Comparison of ENCODE assay signal across 14 mouse cellular contexts in the genomic region with DNA sequence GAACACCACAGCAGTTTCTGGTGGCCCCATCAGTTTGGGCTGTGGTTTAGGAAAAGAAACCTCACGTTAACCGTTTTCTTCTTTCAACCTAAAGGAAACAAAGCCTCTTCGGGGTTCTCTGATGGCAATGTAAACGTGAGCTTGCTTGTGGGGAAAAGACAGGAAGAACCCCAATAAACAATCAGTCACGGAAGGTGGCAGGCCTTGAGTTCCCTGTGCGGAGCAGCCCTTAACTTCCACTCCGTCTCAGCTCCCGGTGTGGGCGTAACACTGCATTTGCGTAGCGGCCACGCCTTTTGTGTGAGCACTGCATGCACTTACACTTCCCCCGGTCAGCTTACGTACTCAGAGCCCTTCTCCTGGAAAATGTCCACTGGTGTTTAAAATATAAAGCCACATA. TPM values are rescaled to one million over a fixed set of nuclear protein-coding genes. Genes with fewer than 3 reads are reported as not detected.
DNase-seq lines count a peak whose midpoint lies in the region; ATAC-seq lines count a peak whose summit lies in the region.
"Had no signal": no experiment of that assay in that cellular context is flagged by ENCODE, and none has a peak within 500 bp of the region (broad histone marks: within the 10 kb centered on the region; RNA-seq: fewer than 3 reads in every experiment).

No protein-coding gene starts in this region.

- no peaks in the 10 kb centered on the region for H3K27me3 ChIP-seq in megakaryocyte, embryonic 14.5 days (replicated peaks)
- H3K27me3 ChIP-seq in midbrain, embryonic 10.5 days (ENCODE audit: low read depth, poor library complexity, severe bottlenecking) = no peaks in the 10 kb centered on the region
- H3K27me3 ChIP-seq in neural tube, embryonic 15.5 days (replicated peaks) = no peaks in the 10 kb centered on the region
- H3K27me3 ChIP-seq: heart, embryonic 15.5 days; stomach, embryonic 15.5 days had no signal

- no peak overlapping the region for H3K9ac ChIP-seq in neural tube, embryonic 15.5 days (replicated peaks)
- H3K9ac ChIP-seq: heart, embryonic 15.5 days; stomach, embryonic 15.5 days had no signal

- ATAC-seq in granulocyte monocyte progenitor cell, adult 5-6 weeks (replicated peaks; ENCODE audit: poor library complexity, severe bottlenecking) = peak; percentile 83
- ATAC-seq in neural tube, embryonic 15.5 days (ENCODE audit: low FRiP score) = no peak
- ATAC-seq: intestine, embryonic 16.5 days had no signal

- H3K9me3 ChIP-seq in megakaryocyte, embryonic 14.5 days = peaks cover 5% of the 10 kb centered on the region
- H3K9me3 ChIP-seq in midbrain, embryonic 10.5 days (replicated peaks) = no peaks in the 10 kb centered on the region
- no peaks in the 10 kb centered on the region for H3K9me3 ChIP-seq in neural tube, embryonic 15.5 days (replicated peaks)
- H3K9me3 ChIP-seq: forebrain, embryonic 10.5 days; heart, embryonic 15.5 days; stomach, embryonic 15.5 days had no signal

- peak; percentile 14 for DNase-seq in lung, postnatal 36 days
- DNase-seq in lung, postnatal 4 days = no peak
- peak; percentile 62 for DNase-seq in thymus, postnatal 25 days
- DNase-seq in layer of hippocampus, adult 11-12 months (ENCODE audit: low spot score) = no peak
- no peak for DNase-seq in midbrain, embryonic 10.5 days (ENCODE audit: low spot score)
- DNase-seq: gastrocnemius, postnatal 10 days; left cerebral cortex, postnatal 4 days had no signal

- H3K4me3 ChIP-seq in megakaryocyte, embryonic 14.5 days (replicated peaks) = peak overlapping the region; percentile 89
- H3K4me3 ChIP-seq in midbrain, embryonic 10.5 days = no peak overlapping the region
- H3K4me3 ChIP-seq in neural tube, embryonic 15.5 days (replicated peaks) = no peak overlapping the region
- H3K4me3 ChIP-seq: forebrain, embryonic 10.5 days; heart, embryonic 15.5 days; stomach, embryonic 15.5 days had no signal

- WGBS in midbrain, embryonic 10.5 days = 63% methylated on average over 14 of the region's 14 CpGs
- WGBS in neural tube, embryonic 15.5 days = 40% methylated on average over 14 of the region's 14 CpGs

- peaks cover 27% of the 10 kb centered on the region for H3K36me3 ChIP-seq in megakaryocyte, embryonic 14.5 days (replicated peaks; ENCODE audit: low read length)
- peaks cover 65% of the 10 kb centered on the region for H3K36me3 ChIP-seq in midbrain, embryonic 10.5 days
- peaks cover 8% of the 10 kb centered on the region; the same call in 1 of the 2 replicates for H3K36me3 ChIP-seq in neural tube, embryonic 15.5 days

- no peak overlapping the region for H3K4me2 ChIP-seq in neural tube, embryonic 15.5 days
- H3K4me2 ChIP-seq: heart, embryonic 15.5 days; stomach, embryonic 15.5 days had no signal

- H3K27ac ChIP-seq in midbrain, embryonic 10.5 days (replicated peaks) = no peak overlapping the region
- no peak overlapping the region for H3K27ac ChIP-seq in neural tube, embryonic 15.5 days (replicated peaks)
- H3K27ac ChIP-seq: forebrain, embryonic 10.5 days; heart, embryonic 15.5 days; stomach, embryonic 15.5 days had no signal

- H3K4me1 ChIP-seq in megakaryocyte, embryonic 14.5 days = peaks cover 22% of the 10 kb centered on the region
- no peaks in the 10 kb centered on the region for H3K4me1 ChIP-seq in midbrain, embryonic 10.5 days
- 0 out of 2 replicates have a peak, but pooled peaks cover 4% of the 10 kb centered on the region for H3K4me1 ChIP-seq in neural tube, embryonic 15.5 days
- H3K4me1 ChIP-seq: heart, embryonic 15.5 days; stomach, embryonic 15.5 days had no signal

RNA-seq across cellular contexts. Expression of gene Spata7, which starts 49.4 kb away (rescaled TPM):
- total RNA-seq in granulocyte monocyte progenitor cell, adult 5-6 weeks (2014; fragmentation: Nextera tagmentation) = 5.4 and 11.1 TPM in 2 replicates
- 9.1 and 9.6 TPM in 2 replicates for total RNA-seq in granulocyte monocyte progenitor cell, adult 5-6 weeks (2017)
- 1.2 and 2.0 TPM in 2 replicates for polyA plus RNA-seq in megakaryocyte, embryonic 14.5 days (2012; ENCODE audit: insufficient read depth, low replicate concordance)
- 19.5 and 21.6 TPM in 2 replicates for polyA plus RNA-seq in midbrain, embryonic 10.5 days (2016; fragmentation: Nextera tagmentation; extraction: Ambion mirVana)
- 29.4 and 34.9 TPM in 2 replicates for polyA plus RNA-seq in neural tube, embryonic 15.5 days (2015; fragmentation: Nextera tagmentation; extraction: Ambion mirVana)

RNA-seq across cellular contexts. Expression of gene Ptpn21, which starts 59.9 kb away (rescaled TPM):
- 4.7 and 7.8 TPM in 2 replicates for total RNA-seq in granulocyte monocyte progenitor cell, adult 5-6 weeks (2014; fragmentation: Nextera tagmentation)
- 2.7 and 3.2 TPM in 2 replicates for total RNA-seq in granulocyte monocyte progenitor cell, adult 5-6 weeks (2017)
- 0.97 TPM in 1 of 2 replicates, not detected in the other for polyA plus RNA-seq in megakaryocyte, embryonic 14.5 days (2012; ENCODE audit: insufficient read depth, low replicate concordance)
- 5.6 and 7.2 TPM in 2 replicates for polyA plus RNA-seq in midbrain, embryonic 10.5 days (2016; fragmentation: Nextera tagmentation; extraction: Ambion mirVana)
- polyA plus RNA-seq in neural tube, embryonic 15.5 days (2015; fragmentation: Nextera tagmentation; extraction: Ambion mirVana) = 3.4 and 4.6 TPM in 2 replicates

Comparison
In these comparisons a context has a peak if more than half of its experiments do, and no peak if none do; other contexts are left out.
1. DNase-seq: peak in lung, postnatal 36 days (single experiment) and thymus, postnatal 25 days (single experiment); none in lung, postnatal 4 days (0 of 2), layer of hippocampus, adult 11-12 months (single experiment) and midbrain, embryonic 10.5 days (single experiment).